Mouse (Mus musculus) CH12.LX (cell line): ENCODE measurements at regions not wholly inside any gene's neighbourhood (a gene's known extent, or its start where the extent isn't known, plus 50 kb on each side); places are given as distances from the start of the nearest gene placed in this dataset.

Source experiments
- DNase-seq: peaks from one replicate; pipeline ENCODE4 v3.0.0-alpha.2; 2013; ENCODE audit errors: extremely low read depth
- H3K27ac ChIP-seq: 2 replicates; pipeline ENCODE4 v1.5.1; 2012; ENCODE audit warnings: low read depth, mild to moderate bottlenecking, control low read depth, moderate library complexity; ENCODE audit not compliant: insufficient read depth
- H3K27me3 ChIP-seq: replicated peaks from 2 replicates; pipeline ENCODE3; 2012; ENCODE audit warnings: inconsistent platforms
- H3K36me3 ChIP-seq, 2 experiments: replicated peaks in 1 of 2; 2 replicates each; pipeline versions ENCODE3 to v1.6.1; 2012; ENCODE audit warnings: inconsistent platforms in 1 of 2, low read length in 1 of 2, mild to moderate bottlenecking in 1 of 2, mixed read lengths in 1 of 2, moderate library complexity in 1 of 2; ENCODE audit not compliant: control insufficient read depth in 1 of 2, insufficient read depth in 1 of 2
- H3K4me1 ChIP-seq, 2 experiments: 2 replicates each; pipeline ENCODE4 v1.6.1; 2012; ENCODE audit warnings: inconsistent platforms in 1 of 2, moderate library complexity in 1 of 2; ENCODE audit not compliant: insufficient read depth in 2 of 2, control insufficient read depth in 1 of 2
- H3K4me2 ChIP-seq: 2 replicates; pipeline ENCODE4 v1.6.1; 2012; ENCODE audit warnings: low read depth, mild to moderate bottlenecking, control low read depth; ENCODE audit not compliant: poor library complexity, insufficient read depth, severe bottlenecking
- H3K4me3 ChIP-seq, 3 experiments: fragments of 150-350 bp in 1 of 3; sonication (generic) in 1 of 3; replicated peaks in 1 of 3; 2 replicates each; pipeline versions ENCODE3 to v1.5.1; 2011 to 2012; ENCODE audit warnings: low read depth in 2 of 3, low read length in 2 of 3, mild to moderate bottlenecking in 2 of 3, moderate library complexity in 2 of 3, control low read depth in 1 of 3, improper control_type of control experiment in 1 of 3, inconsistent platforms in 1 of 3, mixed read lengths in 1 of 3; ENCODE audit not compliant: poor library complexity in 1 of 3
- H3K79me2 ChIP-seq: replicated peaks from 2 replicates; pipeline ENCODE4 v1.6.1; 2012; ENCODE audit warnings: mild to moderate bottlenecking, moderate library complexity; ENCODE audit not compliant: control insufficient read depth, poor library complexity, insufficient read depth, severe bottlenecking; ENCODE audit errors: extremely low read depth
- H3K9ac ChIP-seq: 2 replicates; pipeline ENCODE4 v1.6.1; 2012; ENCODE audit warnings: low read depth, mild to moderate bottlenecking, control low read depth, moderate library complexity; ENCODE audit not compliant: insufficient read depth
- H3K9me3 ChIP-seq: replicated peaks from 2 replicates; pipeline ENCODE3; 2012; ENCODE audit warnings: low read length, inconsistent platforms, mixed read lengths
- EP300 ChIP-seq: IDR thresholded peaks from 2 replicates; pipeline ENCODE4 v1.6.1; 2011; ENCODE audit warnings: low read length, improper control_type of control experiment
- IRF4 ChIP-seq: IDR thresholded peaks from 2 replicates; pipeline ENCODE4 v1.6.1; 2014; ENCODE audit warnings: low read depth, mild to moderate bottlenecking, inconsistent platforms, low read length, improper control_type of control experiment
- dilution Hi-C: fragments of 300-500 bp; cut with MboI; formaldehyde crosslinking; loops from 2 replicates; pipeline ENCODE4 v1.14.3; 2020; ENCODE audit warnings: low sequenced_read_pairs; ENCODE audit not compliant: extremely low pct_unique_long_range_greater_than_20kb, extremely low pct_ligation_motif_present
- in situ Hi-C: fragments of 300-500 bp; cut with MboI; formaldehyde crosslinking; loops from 3 replicates; pipeline ENCODE4 v1.14.3; 2019; ENCODE audit warnings: low sequenced_read_pairs, low pct_ligation_motif_present, low pct_unique_long_range_greater_than_20kb, mixed read lengths

DNA sequence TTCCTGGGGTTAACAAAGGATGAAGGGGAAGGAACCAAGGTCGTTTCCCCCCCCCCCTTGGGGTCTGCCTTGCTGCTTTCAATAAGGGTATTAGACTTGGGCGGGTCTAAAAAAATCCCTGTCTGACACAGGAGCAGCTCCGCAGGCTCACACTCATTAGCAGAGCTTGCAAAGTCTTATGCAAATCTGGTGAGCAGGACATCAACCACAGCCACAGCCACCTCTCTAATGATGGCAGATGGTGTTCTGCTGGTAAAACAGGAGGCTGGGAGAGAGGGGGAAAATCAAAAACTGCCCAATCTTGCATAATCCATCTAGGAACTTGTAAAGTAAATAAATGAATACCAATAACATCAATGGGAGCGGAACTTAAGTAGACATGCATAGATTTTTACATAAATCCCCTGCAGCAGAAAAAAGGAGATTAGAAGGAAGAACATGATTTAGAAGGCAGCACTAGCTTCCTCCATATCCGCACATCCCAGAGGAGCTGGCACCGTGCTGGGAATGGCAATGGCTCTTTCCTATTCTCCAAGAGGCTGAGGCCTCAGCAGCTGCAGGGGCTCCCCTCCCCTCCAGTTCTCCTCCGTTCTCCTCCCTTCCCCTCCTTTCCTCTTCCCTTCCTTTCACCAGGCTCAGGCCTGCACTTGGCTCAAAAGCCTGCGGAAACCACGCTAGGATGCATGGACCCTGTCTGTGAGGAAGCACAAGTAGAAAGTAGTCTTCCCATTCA is 65.6 kb upstream of the Pirt start:
- Histone ChIP-seq H3K36me3 (no peaks in the 10 kb centered on the region), H3K9me3 (peaks cover 7% of the 10 kb centered on the region), H3K79me2 (no peaks in the 10 kb centered on the region), H3K4me1 (peaks cover 0 to 14% of the 10 kb centered on the region in 2 experiments; a peak in 2 of 4 replicates), H3K27me3 (peaks cover 1% of the 10 kb centered on the region), H3K4me2 (no peak overlapping the region), H3K4me3 (no peak overlapping the region), H3K27ac (no peak overlapping the region), H3K9ac (no peak overlapping the region)
- TF ChIP-seq EP300 = no peak
- TF ChIP-seq IRF4 = no peak
- in situ Hi-C loops (no loop called here), dilution Hi-C loops (no loop called here)
- peak; percentile 64 for DNase-seq
